Mouse (Mus musculus) lung, postnatal 0 days (tissue): ENCODE results near the gene Lrmda. TPM values are rescaled to one million over a fixed set of nuclear protein-coding genes. Genes with fewer than 3 reads are reported as not detected.

Experiments used
- ATAC-seq: fragments of 200-750 bp; cut with Nextera tagmentation; 2 replicates; pipeline ENCODE4 v1.8.0; 2017; ENCODE audit warnings: moderate library complexity
- DNase-seq: peaks from one replicate; pipeline ENCODE4 v3.0.0-alpha.2; 2016; ENCODE audit warnings: low spot score
- H3K27ac ChIP-seq: fragments of 300-500 bp; sonication (generic); 2 replicates; pipeline ENCODE4 v1.5.1; 2014; ENCODE audit warnings: antibody characterized with exemption, mild to moderate bottlenecking, low read length, mixed read lengths
- H3K27me3 ChIP-seq: fragments of 300-500 bp; sonication (generic); replicated peaks from 2 replicates; pipeline ENCODE4 v1.6.1; 2014; ENCODE audit warnings: low read length, mixed read lengths; ENCODE audit not compliant: insufficient read depth
- H3K36me3 ChIP-seq: fragments of 300-500 bp; sonication (generic); 2 replicates; pipeline ENCODE4 v1.6.1; 2014; ENCODE audit warnings: low read length, mixed read lengths; ENCODE audit not compliant: insufficient read depth
- H3K4me1 ChIP-seq: fragments of 300-500 bp; sonication (generic); 2 replicates; pipeline ENCODE4 v1.6.1; 2014; ENCODE audit warnings: antibody characterized with exemption, low read depth, low read length, mixed read lengths; ENCODE audit not compliant: insufficient read depth
- H3K4me2 ChIP-seq: fragments of 300-500 bp; sonication (generic); replicated peaks from 2 replicates; pipeline ENCODE4 v1.6.1; 2014; ENCODE audit warnings: low read depth, mild to moderate bottlenecking, low read length, moderate library complexity, mixed read lengths
- H3K4me3 ChIP-seq: fragments of 300-500 bp; sonication (generic); 2 replicates; pipeline ENCODE4 v1.5.1; 2014; ENCODE audit warnings: low read depth, low read length
- H3K9ac ChIP-seq: fragments of 300-500 bp; sonication (generic); replicated peaks from 2 replicates; pipeline ENCODE4 v1.6.1; 2014; ENCODE audit warnings: low read depth, mild to moderate bottlenecking
- H3K9me3 ChIP-seq: fragments of 300-500 bp; sonication (generic); 2 replicates; pipeline ENCODE4 v1.6.1; 2016; ENCODE audit warnings: low read length, mixed read lengths
- CTCF ChIP-seq: IDR thresholded peaks from 2 replicates; pipeline ENCODE4 v1.5.1; 2016; ENCODE audit warnings: antibody characterized with exemption, mild to moderate bottlenecking
- EP300 ChIP-seq: IDR thresholded peaks from 2 replicates; pipeline ENCODE4 v1.6.1; 2016; ENCODE audit warnings: antibody characterized with exemption, mild to moderate bottlenecking, control low read depth
- WGBS: fragments of 180-500 bp; shearing (Covaris S2); extraction: QIAGEN DNeasy Blood & Tissue Kit; methylation state at CpG from one replicate; pipeline ENCODE4 v1.1.7; 2014; 5-methylcytosine and 5-hydroxymethylcytosine counted together
- polyA plus RNA-seq: library from polyadenylated mRNA; unstranded; fragments of >200 nt; fragmentation: Nextera tagmentation; extraction: Ambion mirVana; gene quantifications from 2 replicates; pipeline ENCODE4 v1.2.1, GENCODE M21; 2015

The Lrmda gene
- polyA plus RNA-seq, 1 experiment from 2014 or later, result 0.86 TPM

DNA sequence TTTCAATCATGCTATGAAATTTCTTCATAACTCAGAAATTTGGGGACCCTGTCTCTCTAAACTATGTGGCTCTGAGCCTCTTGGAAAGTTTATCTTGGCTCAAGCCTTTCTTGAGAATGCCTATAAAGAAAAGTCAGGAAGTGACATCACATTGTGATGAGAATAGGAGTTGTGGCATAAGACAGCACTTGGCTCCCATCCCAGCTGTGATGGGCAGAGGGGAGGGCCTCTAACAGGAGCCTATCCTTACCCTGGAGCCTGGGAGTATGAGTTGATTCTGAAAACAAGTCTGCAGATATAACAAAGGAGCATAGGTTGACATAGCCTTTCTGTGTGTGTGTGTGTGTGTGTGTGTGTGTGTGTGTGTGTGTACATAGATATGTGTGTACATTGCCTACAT, 730.9 kb downstream of the Lrmda start:
- peak; percentile 81 for DNase-seq
- peak overlapping the region; percentile 68 for H3K27ac ChIP-seq

GRCm38 (mm10) chr14:22751290-22751689, 731.8 kb downstream of the Lrmda start:
- DNase-seq, result peak; percentile 93
- 0 out of 2 replicates have a peak overlapping the region, but pooled peaks have one; percentile 28 for H3K27ac ChIP-seq
- peak; percentile 89 for ATAC-seq

More for the DNA sequence above, 730.9 kb downstream of the Lrmda start:
- Histone ChIP-seq H3K9ac (no peak overlapping the region), H3K9me3 (no peaks in the 10 kb centered on the region), H3K27me3 (no peaks in the 10 kb centered on the region), H3K4me3 (no peak overlapping the region), H3K4me1 (no peaks in the 10 kb centered on the region), H3K4me2 (no peak overlapping the region), H3K36me3 (no peaks in the 10 kb centered on the region)
- TF ChIP-seq EP300 (no peak), CTCF (no peak)
- ATAC-seq, result peak; percentile 50

GRCm38 (mm10) chr14:22754633-22755032, 735.1 kb downstream of the Lrmda start:
- DNase-seq, result no peak
- Histone ChIP-seq H3K36me3 (no peaks in the 10 kb centered on the region), H3K4me3 (no peak overlapping the region), H3K27me3 (no peaks in the 10 kb centered on the region), H3K9ac (no peak overlapping the region), H3K27ac (no peak overlapping the region), H3K4me1 (peaks cover 6% of the 10 kb centered on the region; the same call in 1 of the 2 replicates), H3K4me2 (no peak overlapping the region), H3K9me3 (no peaks in the 10 kb centered on the region)
- ATAC-seq, result no peak
- WGBS, result 83% methylated on average over 5 of the region's 5 CpGs
- TF ChIP-seq CTCF (no peak), EP300 (no peak)

More at GRCm38 (mm10) chr14:22751290-22751689, 731.8 kb downstream of the Lrmda start:
- no peaks in the 10 kb centered on the region for H3K9me3 ChIP-seq
- WGBS, result 61% methylated on average over 10 of the region's 10 CpGs
- no peaks in the 10 kb centered on the region for H3K4me1 ChIP-seq
- H3K27me3 ChIP-seq, result no peaks in the 10 kb centered on the region
- no peak; the same call in none of the 2 replicates for TF ChIP-seq EP300
- TF ChIP-seq CTCF, result no peak
- no peak overlapping the region for H3K4me3 ChIP-seq
- no peak overlapping the region for H3K4me2 ChIP-seq
- no peak overlapping the region for H3K9ac ChIP-seq
- no peaks in the 10 kb centered on the region for H3K36me3 ChIP-seq

DNA sequence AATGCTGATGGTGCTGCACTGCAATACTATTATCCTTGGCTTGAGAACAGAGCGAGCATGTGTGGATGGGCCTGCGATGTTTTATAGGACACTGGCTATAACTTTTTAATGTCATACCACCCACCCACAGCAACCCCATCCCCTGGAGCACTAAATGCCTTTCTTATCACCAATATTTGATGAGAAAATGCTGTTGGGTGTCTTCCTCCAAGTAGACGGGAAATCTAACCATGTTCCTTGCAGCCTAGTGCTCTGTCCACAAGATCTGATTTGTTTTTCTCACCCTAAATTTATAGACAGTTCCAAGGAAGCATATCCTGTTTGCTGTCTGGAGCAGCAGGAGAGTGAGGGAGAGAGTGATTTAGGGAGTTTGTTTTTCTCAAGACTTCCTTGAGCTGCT, 738.0 kb downstream of the Lrmda start:
- Histone ChIP-seq H3K27me3 (no peaks in the 10 kb centered on the region), H3K9ac (no peak overlapping the region), H3K4me1 (peaks cover 7% of the 10 kb centered on the region; the same call in 1 of the 2 replicates), H3K36me3 (no peaks in the 10 kb centered on the region), H3K9me3 (no peaks in the 10 kb centered on the region), H3K4me2 (no peak overlapping the region), H3K4me3 (no peak overlapping the region), H3K27ac (no peak overlapping the region)
- ATAC-seq (no peak), DNase-seq (no peak)
- 74% methylated on average over 3 of the region's 3 CpGs for WGBS
- TF ChIP-seq CTCF (no peak), EP300 (no peak)

DNA sequence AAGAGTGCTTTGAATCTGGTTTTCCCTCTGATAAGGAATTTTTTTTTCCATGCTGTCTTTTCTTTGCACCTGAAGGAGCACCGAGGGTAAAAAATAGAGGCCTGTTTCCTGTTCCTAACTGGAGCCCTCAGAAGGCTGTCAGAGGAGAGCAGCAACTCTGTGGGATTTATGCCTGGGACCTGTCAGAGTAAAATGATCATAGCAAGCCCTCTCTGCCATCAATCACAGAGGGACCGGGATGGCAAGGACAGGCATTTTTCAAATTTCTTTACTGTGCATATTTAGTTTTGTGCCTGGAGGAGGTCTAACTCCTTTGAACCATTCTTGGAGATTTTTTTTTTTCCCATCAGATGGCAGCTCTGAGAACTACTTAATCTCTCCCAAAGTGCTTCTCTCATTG, 739.7 kb downstream of the Lrmda start:
- peaks cover 7% of the 10 kb centered on the region; the same call in 1 of the 2 replicates for H3K4me1 ChIP-seq
- no peak overlapping the region for H3K9ac ChIP-seq
- no peak overlapping the region for H3K4me3 ChIP-seq
- H3K27ac ChIP-seq, result peak overlapping the region; percentile 82
- no peaks in the 10 kb centered on the region for H3K27me3 ChIP-seq
- no peaks in the 10 kb centered on the region for H3K36me3 ChIP-seq
- DNase-seq, result peak; percentile 13
- no peak overlapping the region for H3K4me2 ChIP-seq
- ATAC-seq, result no peak
- 5% methylated on average over 2 of the region's 2 CpGs for WGBS
- H3K9me3 ChIP-seq, result no peaks in the 10 kb centered on the region
- no peak for TF ChIP-seq EP300
- no peak for TF ChIP-seq CTCF

- Histone ChIP-seq H3K27ac (peak overlapping the region; percentile 82), H3K9me3 (no peaks in the 10 kb centered on the region), H3K9ac (no peak overlapping the region), H3K4me2 (no peak overlapping the region), H3K27me3 (no peaks in the 10 kb centered on the region), H3K36me3 (no peaks in the 10 kb centered on the region), H3K4me3 (no peak overlapping the region), H3K4me1 (peaks cover 7% of the 10 kb centered on the region; the same call in 1 of the 2 replicates)
- ATAC-seq (peak; percentile 73), DNase-seq (peak; percentile 85)
- TF ChIP-seq EP300, result no peak; the same call in 1 of the 2 replicates
- TF ChIP-seq CTCF, result no peak
These were observed 740.2 kb downstream of the Lrmda start for GRCm38 (mm10) chr14:22759673-22760072.
